In genomic region chr11:55496158-55496557, GRCm38 (mm10) we compare ENCODE assay signal across 23 mouse cellular contexts. TPM values are rescaled to one million over a fixed set of nuclear protein-coding genes. Genes with fewer than 3 reads are reported as not detected.
DNase-seq lines count a peak whose midpoint lies in the region; ATAC-seq and TF ChIP-seq lines count a peak whose summit lies in the region.
"Had no signal": no experiment of that assay in that cellular context is flagged by ENCODE, and none has a peak within 500 bp of the region (broad histone marks: within the 10 kb centered on the region; RNA-seq: fewer than 3 reads in every experiment).

No protein-coding gene starts in this region.

- no peaks in the 10 kb centered on the region for H3K27me3 ChIP-seq in liver, embryonic 11.5 days (replicated peaks; ENCODE audit: control insufficient read depth, insufficient read depth, low read length)
- H3K27me3 ChIP-seq in liver, embryonic 12.5 days (replicated peaks), result no peaks in the 10 kb centered on the region
- H3K27me3 ChIP-seq in intestine, embryonic 15.5 days (replicated peaks), result no peaks in the 10 kb centered on the region
- H3K27me3 ChIP-seq in stomach, postnatal 0 days (ENCODE audit: control insufficient read depth, insufficient read depth, low read length), result no peaks in the 10 kb centered on the region
- no peaks in the 10 kb centered on the region for H3K27me3 ChIP-seq in kidney, embryonic 16.5 days (ENCODE audit: insufficient read depth, low read length)
- H3K27me3 ChIP-seq: CH12.LX; embryonic facial prominence, embryonic 12.5 days; embryonic facial prominence, embryonic 15.5 days; forebrain, embryonic 12.5 days; forebrain, embryonic 15.5 days; hindbrain, embryonic 12.5 days; hindbrain, embryonic 15.5 days had no signal

- 0 out of 2 replicates have a peak, but pooled peaks have one; percentile 25 for ATAC-seq in liver, embryonic 11.5 days (replicated peaks; ENCODE audit: low FRiP score)
- ATAC-seq in liver, embryonic 12.5 days, result no peak
- peak; percentile 29; the same call in 1 of the 2 replicates for ATAC-seq in intestine, embryonic 15.5 days
- ATAC-seq in stomach, postnatal 0 days (ENCODE audit: low FRiP score, low TSS enrichment), result peak; percentile 52; the same call in 1 of the 2 replicates
- no peak for ATAC-seq in kidney, embryonic 16.5 days (ENCODE audit: low FRiP score, low TSS enrichment)
- ATAC-seq: forebrain, embryonic 15.5 days had no signal

- no peak for TF ChIP-seq CTCF in stomach, postnatal 0 days (IDR thresholded peaks at IDR 0.05; ENCODE audit: low read depth)

- H3K4me1 ChIP-seq in liver, embryonic 11.5 days (replicated peaks; ENCODE audit: control insufficient read depth, insufficient read depth, low read length), result no peaks in the 10 kb centered on the region
- H3K4me1 ChIP-seq in liver, embryonic 12.5 days, result no peaks in the 10 kb centered on the region
- no peaks in the 10 kb centered on the region for H3K4me1 ChIP-seq in intestine, embryonic 15.5 days (replicated peaks)
- no peaks in the 10 kb centered on the region for H3K4me1 ChIP-seq in stomach, postnatal 0 days (replicated peaks; ENCODE audit: control insufficient read depth, insufficient read depth)
- no peaks in the 10 kb centered on the region for H3K4me1 ChIP-seq in kidney, embryonic 16.5 days (ENCODE audit: insufficient read depth, low read length)
- H3K4me1 ChIP-seq: embryonic facial prominence, embryonic 12.5 days; embryonic facial prominence, embryonic 15.5 days; forebrain, embryonic 12.5 days; forebrain, embryonic 15.5 days; hindbrain, embryonic 12.5 days; hindbrain, embryonic 15.5 days had no signal

- H3K36me3 ChIP-seq in liver, embryonic 11.5 days (ENCODE audit: control insufficient read depth, insufficient read depth, low read length), result peaks cover 58% of the 10 kb centered on the region
- peaks cover 99% of the 10 kb centered on the region for H3K36me3 ChIP-seq in liver, embryonic 12.5 days
- peaks cover 48% of the 10 kb centered on the region for H3K36me3 ChIP-seq in intestine, embryonic 15.5 days
- H3K36me3 ChIP-seq in stomach, postnatal 0 days (ENCODE audit: control insufficient read depth, insufficient read depth, low read length), result peaks cover 35% of the 10 kb centered on the region
- peaks cover 89% of the 10 kb centered on the region for H3K36me3 ChIP-seq in kidney, embryonic 16.5 days (ENCODE audit: insufficient read depth, low read length)

- H3K27ac ChIP-seq in liver, embryonic 11.5 days (ENCODE audit: low read depth, low read length), result no peak overlapping the region
- H3K27ac ChIP-seq in liver, embryonic 12.5 days, result no peak overlapping the region
- no peak overlapping the region for H3K27ac ChIP-seq in intestine, embryonic 15.5 days
- no peak overlapping the region for H3K27ac ChIP-seq in stomach, postnatal 0 days (replicated peaks)
- H3K27ac ChIP-seq in kidney, embryonic 16.5 days (ENCODE audit: low read length), result no peak overlapping the region
- H3K27ac ChIP-seq: embryonic facial prominence, embryonic 12.5 days; embryonic facial prominence, embryonic 15.5 days; forebrain, embryonic 12.5 days; forebrain, embryonic 15.5 days; hindbrain, embryonic 12.5 days; hindbrain, embryonic 15.5 days had no signal

- TF ChIP-seq EP300 in stomach, postnatal 0 days (optimal IDR thresholded peaks at IDR 0.05), result no peak

- H3K4me2 ChIP-seq in liver, embryonic 11.5 days, result no peak overlapping the region
- no peak overlapping the region for H3K4me2 ChIP-seq in liver, embryonic 12.5 days
- no peak overlapping the region for H3K4me2 ChIP-seq in intestine, embryonic 15.5 days (replicated peaks)
- H3K4me2 ChIP-seq in stomach, postnatal 0 days (replicated peaks; ENCODE audit: low read depth), result no peak overlapping the region
- no peak overlapping the region for H3K4me2 ChIP-seq in kidney, embryonic 16.5 days (replicated peaks; ENCODE audit: low read depth, low read length)
- H3K4me2 ChIP-seq: embryonic facial prominence, embryonic 12.5 days; embryonic facial prominence, embryonic 15.5 days; forebrain, embryonic 12.5 days; forebrain, embryonic 15.5 days; heart, embryonic 11.5 days; hindbrain, embryonic 12.5 days; hindbrain, embryonic 15.5 days had no signal

- 80% methylated on average over 6 of the region's 6 CpGs for WGBS in liver, embryonic 11.5 days
- WGBS in liver, embryonic 12.5 days (ENCODE audit: insufficient replicate concordance), result 83% methylated on average over 6 of the region's 6 CpGs
- WGBS in intestine, embryonic 15.5 days, result 72% methylated on average over 6 of the region's 6 CpGs
- WGBS in stomach, postnatal 0 days, result 78% methylated on average over 6 of the region's 6 CpGs
- WGBS in kidney, embryonic 16.5 days, result 84% methylated on average over 6 of the region's 6 CpGs

- no peaks in the 10 kb centered on the region for H3K9me3 ChIP-seq in liver, embryonic 11.5 days (ENCODE audit: control insufficient read depth, low read length)
- no peaks in the 10 kb centered on the region for H3K9me3 ChIP-seq in liver, embryonic 12.5 days (replicated peaks)
- H3K9me3 ChIP-seq in intestine, embryonic 15.5 days, result no peaks in the 10 kb centered on the region
- no peaks in the 10 kb centered on the region for H3K9me3 ChIP-seq in stomach, postnatal 0 days (ENCODE audit: control insufficient read depth, low read length)
- no peaks in the 10 kb centered on the region for H3K9me3 ChIP-seq in kidney, embryonic 16.5 days (ENCODE audit: low read length)
- H3K9me3 ChIP-seq: embryonic facial prominence, embryonic 12.5 days; embryonic facial prominence, embryonic 15.5 days; forebrain, embryonic 12.5 days; forebrain, embryonic 15.5 days; hindbrain, embryonic 12.5 days; hindbrain, embryonic 15.5 days had no signal

- H3K4me3 ChIP-seq in liver, embryonic 11.5 days (ENCODE audit: low read depth, low read length), result no peak overlapping the region
- H3K4me3 ChIP-seq in liver, embryonic 12.5 days, result no peak overlapping the region
- H3K4me3 ChIP-seq in intestine, embryonic 15.5 days (replicated peaks), result no peak overlapping the region
- no peak overlapping the region for H3K4me3 ChIP-seq in stomach, postnatal 0 days (ENCODE audit: low read depth, low read length)
- H3K4me3 ChIP-seq in kidney, embryonic 16.5 days (ENCODE audit: low read length), result no peak overlapping the region
- H3K4me3 ChIP-seq: embryonic facial prominence, embryonic 12.5 days; embryonic facial prominence, embryonic 15.5 days; forebrain, embryonic 12.5 days; forebrain, embryonic 15.5 days; hindbrain, embryonic 12.5 days; hindbrain, embryonic 15.5 days had no signal

- no peak for DNase-seq in liver, embryonic 11.5 days (ENCODE audit: low spot score)
- DNase-seq in stomach, postnatal 0 days (ENCODE audit: low spot score), result no peak
- DNase-seq in layer of hippocampus, postnatal 36 days, result no peak
- DNase-seq: adrenal gland, adult 2 months; adrenal gland, postnatal 14 days; B cell, adult 2 months; cerebellum, adult 11 months; cerebellum, adult 2 months; cerebellum, adult 9-11 months; cerebellum, postnatal 25 days; gastrocnemius, postnatal 14 days; heart, adult 11 months had no signal

- no peak overlapping the region for H3K9ac ChIP-seq in liver, embryonic 11.5 days (ENCODE audit: low read depth, low read length)
- H3K9ac ChIP-seq in liver, embryonic 12.5 days, result no peak overlapping the region
- H3K9ac ChIP-seq in intestine, embryonic 15.5 days, result no peak overlapping the region
- H3K9ac ChIP-seq in stomach, postnatal 0 days (ENCODE audit: low read length), result no peak overlapping the region
- H3K9ac ChIP-seq in kidney, embryonic 16.5 days (replicated peaks; ENCODE audit: low read length), result no peak overlapping the region
- H3K9ac ChIP-seq: embryonic facial prominence, embryonic 12.5 days; embryonic facial prominence, embryonic 15.5 days; forebrain, embryonic 12.5 days; forebrain, embryonic 15.5 days; hindbrain, embryonic 12.5 days; hindbrain, embryonic 15.5 days had no signal

RNA-seq across cellular contexts. Expression of gene G3bp1, which starts 26.7 kb away (rescaled TPM):
- 204 and 223 TPM in 2 replicates for polyA plus RNA-seq in liver, embryonic 11.5 days (2014; fragmentation: Nextera tagmentation; extraction: Ambion mirVana)
- 136 TPM in 2 replicates for polyA plus RNA-seq in liver, embryonic 12.5 days (2016; fragmentation: Nextera tagmentation; extraction: Ambion mirVana)
- 163 and 179 TPM in 2 replicates for polyA plus RNA-seq in intestine, embryonic 15.5 days (2015; fragmentation: Nextera tagmentation; extraction: Ambion mirVana)
- 59.5 and 59.8 TPM in 2 replicates for polyA plus RNA-seq in stomach, postnatal 0 days (2015; fragmentation: Nextera tagmentation; extraction: Ambion mirVana)
- 188 and 197 TPM in 2 replicates for polyA plus RNA-seq in kidney, embryonic 16.5 days (2015; fragmentation: Nextera tagmentation; extraction: Ambion mirVana)
- total RNA-seq in layer of hippocampus, postnatal 36 days (2021), result 10 to 100 TPM; 34.1 to 36.8 TPM

RNA-seq across cellular contexts. Expression of gene Atox1, which starts 35.1 kb away (rescaled TPM):
- polyA plus RNA-seq in liver, embryonic 11.5 days (2014; fragmentation: Nextera tagmentation; extraction: Ambion mirVana), result 243 and 270 TPM in 2 replicates
- polyA plus RNA-seq in liver, embryonic 12.5 days (2016; fragmentation: Nextera tagmentation; extraction: Ambion mirVana), result 203 and 210 TPM in 2 replicates
- polyA plus RNA-seq in intestine, embryonic 15.5 days (2015; fragmentation: Nextera tagmentation; extraction: Ambion mirVana), result 370 and 402 TPM in 2 replicates
- polyA plus RNA-seq in stomach, postnatal 0 days (2015; fragmentation: Nextera tagmentation; extraction: Ambion mirVana), result 508 and 530 TPM in 2 replicates
- polyA plus RNA-seq in kidney, embryonic 16.5 days (2015; fragmentation: Nextera tagmentation; extraction: Ambion mirVana), result 376 and 406 TPM in 2 replicates
- total RNA-seq in layer of hippocampus, postnatal 36 days (2021), result 10 to 100 TPM; 83.8 to 93.7 TPM

Comparison
In these comparisons a context has a peak if more than half of its experiments do, and no peak if none do; other contexts are left out.
1. ATAC-seq: peak in liver, embryonic 11.5 days (single experiment), intestine, embryonic 15.5 days (single experiment) and stomach, postnatal 0 days (single experiment); none in liver, embryonic 12.5 days (single experiment) and kidney, embryonic 16.5 days (single experiment).